Mouse (Mus musculus): Measurements from ENCODE around the gene Arl3. TPM values are rescaled to one million over a fixed set of nuclear protein-coding genes. Genes with fewer than 3 reads are reported as not detected.

Arl3 gene
- polyA plus RNA-seq, 1 experiment from 2014 or later: 72.5 TPM

DNA sequence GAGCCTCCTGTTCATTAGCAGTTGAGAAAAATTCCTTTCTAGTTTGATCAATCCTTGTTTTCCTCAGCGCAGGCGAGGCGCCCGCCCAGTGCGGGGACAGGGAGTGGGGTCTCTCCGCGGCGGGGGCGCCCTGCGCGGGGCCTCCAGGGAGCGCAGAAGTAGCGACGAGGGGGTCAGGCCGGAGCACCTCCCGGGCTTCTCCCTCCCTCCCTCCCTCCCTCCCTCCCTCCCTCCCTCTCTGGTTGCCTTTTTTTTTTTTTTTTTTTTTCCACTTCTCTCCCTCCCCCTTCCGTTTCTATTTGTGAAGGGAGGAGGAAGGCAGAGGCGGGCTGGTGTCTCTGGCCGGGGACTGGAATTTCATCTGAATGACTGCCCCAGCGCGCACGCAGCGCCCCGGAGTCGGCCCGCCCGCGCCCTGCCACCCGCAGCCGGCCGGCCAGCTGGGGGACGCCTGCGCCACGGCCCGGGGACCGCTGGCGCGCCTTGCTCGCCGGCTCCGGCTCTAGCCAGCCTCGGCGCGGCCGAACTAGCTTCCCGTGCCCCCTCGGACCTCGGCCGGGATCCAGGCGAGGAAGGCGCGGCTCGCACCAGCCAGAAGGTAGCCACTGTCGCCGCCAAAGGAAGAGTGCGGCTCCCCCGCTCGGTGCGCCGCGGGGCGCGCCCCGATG, 71.5 kb downstream of the Arl3 start, which contains the start of gene Trim8:
TSS of gene Trim8 (plus strand) at position 302 of the 668 bp plus-strand sequence.
- Histone ChIP-seq H3K4me3 (ENCODE audit: control insufficient read depth in 1 of 2, insufficient read depth in 1 of 2, low read depth in 1 of 2, low read length in 2 of 2) (peak within 1 kb of the TSS; percentile 83 to 97), H3K27me3 (ENCODE audit: control insufficient read depth, insufficient read depth, low read length) (no peaks in the 10 kb centered on the region), H3K4me1 (ENCODE audit: control insufficient read depth in 2 of 2, insufficient read depth in 2 of 2, low read length in 2 of 2) (peaks cover 16 to 22% of the 10 kb centered on the region in 2 experiments), H3K9ac (ENCODE audit: low read length) (peak within 1 kb of the TSS; percentile 98), H3K9me3 (ENCODE audit: control insufficient read depth, low read length) (no peaks in the 10 kb centered on the region), H3K36me3 (ENCODE audit: control insufficient read depth, insufficient read depth, low read length) (peaks cover 20% of the 10 kb centered on the region), H3K27ac (replicated peaks in 1 of 2; ENCODE audit: control insufficient read depth in 1 of 2, insufficient read depth in 1 of 2, low read depth in 2 of 2, low read length in 2 of 2) (peak within 1 kb of the TSS; percentile 100), H3K4me2 (ENCODE audit: low read length) (peak within 1 kb of the TSS; percentile 92)
- WGBS: under 1% methylated on average over 46 of the region's 64 CpGs
- ATAC-seq (ENCODE audit: insufficient number of reproducible peaks, insufficient read depth, low FRiP score, low read depth): peak; percentile 28

DNA sequence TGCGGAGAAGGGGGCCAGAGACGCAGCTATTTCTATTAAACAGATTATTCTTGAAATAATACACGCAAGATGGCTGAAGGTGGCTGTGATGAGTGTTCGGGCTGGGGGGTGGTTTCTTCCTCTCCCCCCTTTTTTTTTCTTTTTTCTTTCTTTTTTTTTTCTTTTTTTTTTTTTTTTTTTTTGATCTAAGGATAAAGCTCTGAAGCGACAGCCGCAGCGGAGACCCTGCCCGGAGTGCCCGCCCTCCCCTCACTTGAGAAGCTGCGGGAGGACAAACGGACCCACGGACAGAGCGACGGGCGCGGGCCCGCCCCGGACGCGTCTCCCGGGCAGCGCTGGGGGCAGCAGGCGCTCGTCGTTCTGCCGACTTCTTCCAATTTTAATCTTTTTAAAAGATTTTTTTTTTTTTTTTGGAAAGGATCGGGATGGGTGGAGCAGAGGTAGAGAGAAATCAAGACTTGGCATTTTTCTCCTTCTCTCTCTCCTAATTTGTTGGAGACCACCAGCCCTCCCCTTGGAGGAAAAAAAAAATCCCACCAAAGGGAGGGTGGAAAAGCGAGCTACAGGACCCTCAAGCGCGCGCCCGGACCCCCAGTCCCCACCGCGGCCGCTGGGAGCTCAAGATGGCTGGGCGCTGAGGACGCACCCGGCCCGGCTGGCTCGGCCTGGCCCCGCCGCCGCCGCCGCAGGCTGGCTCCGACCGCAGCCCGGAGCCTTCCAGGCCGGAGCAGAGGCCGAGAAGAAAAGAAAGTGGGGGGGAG, 72.2 kb downstream of the Arl3 start:
- Histone ChIP-seq H3K4me2 (ENCODE audit: low read length) (peak overlapping the region; percentile 92), H3K4me3 (ENCODE audit: control insufficient read depth in 1 of 2, insufficient read depth in 1 of 2, low read depth in 1 of 2, low read length in 2 of 2) (peak overlapping the region; percentile 83 to 97), H3K27ac (replicated peaks in 1 of 2; ENCODE audit: control insufficient read depth in 1 of 2, insufficient read depth in 1 of 2, low read depth in 2 of 2, low read length in 2 of 2) (peak overlapping the region; percentile 100), H3K27me3 (ENCODE audit: control insufficient read depth, insufficient read depth, low read length) (no peaks in the 10 kb centered on the region), H3K9me3 (ENCODE audit: control insufficient read depth, low read length) (no peaks in the 10 kb centered on the region), H3K9ac (ENCODE audit: low read length) (peak overlapping the region; percentile 98), H3K4me1 (ENCODE audit: control insufficient read depth in 2 of 2, insufficient read depth in 2 of 2, low read length in 2 of 2) (peaks cover 11 to 14% of the 10 kb centered on the region in 2 experiments), H3K36me3 (ENCODE audit: control insufficient read depth, insufficient read depth, low read length) (peaks cover 12% of the 10 kb centered on the region)
- under 1% methylated on average over 46 of the region's 50 CpGs for WGBS
- ATAC-seq (ENCODE audit: insufficient number of reproducible peaks, insufficient read depth, low FRiP score, low read depth): peak; percentile 4

DNA sequence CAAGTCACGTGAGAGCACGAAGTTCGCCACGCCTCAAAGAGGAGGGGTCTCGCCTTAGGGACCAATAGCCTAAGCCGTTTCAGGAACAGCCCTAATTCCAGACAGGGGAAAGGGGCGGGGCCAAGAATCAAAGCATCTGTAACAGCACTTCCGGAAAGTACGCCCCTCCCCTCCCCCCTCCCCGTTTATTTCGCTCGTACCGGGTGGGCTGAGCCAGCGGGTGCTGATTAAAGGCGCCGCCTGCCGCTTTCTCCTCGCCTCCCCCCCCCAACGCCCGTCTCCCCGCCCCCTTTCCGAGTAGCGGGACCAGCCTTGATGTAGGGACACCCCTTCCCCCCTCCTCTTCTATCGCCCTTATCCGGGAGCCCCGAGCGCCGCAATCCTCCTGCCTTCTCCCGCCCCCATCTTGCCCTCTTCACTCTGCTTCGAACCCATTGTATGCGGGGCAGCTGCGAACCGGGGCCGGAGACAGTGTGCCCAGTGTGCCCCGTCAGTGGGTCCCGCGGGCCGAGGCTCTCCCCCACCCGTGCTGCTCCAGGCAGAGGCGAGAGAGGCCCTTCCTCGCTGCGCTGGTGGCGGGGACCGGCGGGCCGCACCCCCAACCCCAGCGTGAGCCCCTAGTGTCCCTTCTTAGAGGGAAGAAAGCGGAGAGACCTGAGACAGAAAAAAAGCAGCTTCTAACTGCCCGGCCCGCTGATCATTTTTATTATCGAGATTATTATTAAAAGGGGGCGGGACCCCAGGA, 73.0 kb downstream of the Arl3 start:
- Histone ChIP-seq H3K4me1 (ENCODE audit: control insufficient read depth in 2 of 2, insufficient read depth in 2 of 2, low read length in 2 of 2) (peaks cover 3 to 7% of the 10 kb centered on the region in 2 experiments), H3K9ac (ENCODE audit: low read length) (peak overlapping the region; percentile 98), H3K36me3 (ENCODE audit: control insufficient read depth, insufficient read depth, low read length) (peaks cover 4% of the 10 kb centered on the region), H3K27me3 (ENCODE audit: control insufficient read depth, insufficient read depth, low read length) (no peaks in the 10 kb centered on the region), H3K27ac (replicated peaks in 1 of 2; ENCODE audit: control insufficient read depth in 1 of 2, insufficient read depth in 1 of 2, low read depth in 2 of 2, low read length in 2 of 2) (peak overlapping the region; percentile 100), H3K4me3 (ENCODE audit: control insufficient read depth in 1 of 2, insufficient read depth in 1 of 2, low read depth in 1 of 2, low read length in 2 of 2) (peak overlapping the region; percentile 83 to 97), H3K4me2 (ENCODE audit: low read length) (peak overlapping the region; percentile 92), H3K9me3 (ENCODE audit: control insufficient read depth, low read length) (no peaks in the 10 kb centered on the region)
- peak; percentile 83 for ATAC-seq (ENCODE audit: insufficient number of reproducible peaks, insufficient read depth, low FRiP score, low read depth)
- under 1% methylated on average over 43 of the region's 52 CpGs for WGBS

DNA sequence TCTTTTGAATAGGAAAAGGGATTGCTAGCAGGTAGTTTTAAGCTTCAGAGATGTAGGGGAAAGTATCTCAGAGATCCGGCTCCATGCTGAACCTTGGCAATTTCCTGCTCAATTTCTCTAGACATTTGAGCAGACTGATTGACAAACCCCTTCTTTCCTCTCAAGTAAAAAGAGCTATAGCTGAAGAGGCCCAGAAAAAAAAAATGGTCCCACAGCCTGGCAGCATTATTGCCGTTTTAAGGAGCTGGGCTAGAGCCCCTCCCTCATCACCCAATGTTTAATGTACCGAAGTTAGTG, 73.5 kb downstream of the Arl3 start:
- H3K4me2 ChIP-seq (ENCODE audit: low read length): peak overlapping the region; percentile 92
- H3K4me1 ChIP-seq (ENCODE audit: control insufficient read depth in 2 of 2, insufficient read depth in 2 of 2, low read length in 2 of 2): peaks cover 0 to 2% of the 10 kb centered on the region in 2 experiments; a peak in 3 of 4 replicates
- no peak for ATAC-seq (ENCODE audit: insufficient number of reproducible peaks, insufficient read depth, low FRiP score, low read depth)
- peak overlapping the region; percentile 71 to 80 for H3K27ac ChIP-seq (replicated peaks in 1 of 2; ENCODE audit: control insufficient read depth in 1 of 2, insufficient read depth in 1 of 2, low read depth in 2 of 2, low read length in 2 of 2)
- no peaks in the 10 kb centered on the region for H3K9me3 ChIP-seq (ENCODE audit: control insufficient read depth, low read length)
- peak overlapping the region in 1 of 2 experiments; percentile 26; a peak in 3 of 4 replicates for H3K4me3 ChIP-seq (ENCODE audit: control insufficient read depth in 1 of 2, insufficient read depth in 1 of 2, low read depth in 1 of 2, low read length in 2 of 2)
- 5% methylated on average over 3 of the region's 3 CpGs for WGBS
- no peaks in the 10 kb centered on the region for H3K36me3 ChIP-seq (ENCODE audit: control insufficient read depth, insufficient read depth, low read length)
- H3K9ac ChIP-seq (ENCODE audit: low read length): peak overlapping the region; percentile 65
- H3K27me3 ChIP-seq (ENCODE audit: control insufficient read depth, insufficient read depth, low read length): no peaks in the 10 kb centered on the region

DNA sequence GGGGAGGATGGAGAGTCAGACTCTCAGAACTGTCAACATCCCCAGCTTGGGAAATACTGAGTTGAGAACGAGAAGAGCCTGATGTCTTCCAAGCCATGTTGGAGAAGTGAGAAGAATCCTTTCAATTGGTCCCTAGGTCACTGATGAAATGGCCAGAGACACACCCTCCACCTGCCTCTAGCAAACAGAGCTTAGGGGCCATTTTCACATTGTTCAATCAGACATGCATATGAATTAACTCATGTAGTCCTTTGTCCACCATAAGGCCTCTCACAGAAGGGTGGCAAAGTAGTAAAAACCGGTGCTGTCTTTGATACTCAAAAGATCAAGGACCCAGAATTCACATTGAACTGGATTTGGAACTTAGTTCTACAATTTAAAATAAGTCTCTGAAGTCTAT, 75.8 kb downstream of the Arl3 start:
- WGBS: 43% methylated on average over 2 of the region's 2 CpGs
- ATAC-seq (ENCODE audit: insufficient number of reproducible peaks, insufficient read depth, low FRiP score, low read depth): no peak

DNA sequence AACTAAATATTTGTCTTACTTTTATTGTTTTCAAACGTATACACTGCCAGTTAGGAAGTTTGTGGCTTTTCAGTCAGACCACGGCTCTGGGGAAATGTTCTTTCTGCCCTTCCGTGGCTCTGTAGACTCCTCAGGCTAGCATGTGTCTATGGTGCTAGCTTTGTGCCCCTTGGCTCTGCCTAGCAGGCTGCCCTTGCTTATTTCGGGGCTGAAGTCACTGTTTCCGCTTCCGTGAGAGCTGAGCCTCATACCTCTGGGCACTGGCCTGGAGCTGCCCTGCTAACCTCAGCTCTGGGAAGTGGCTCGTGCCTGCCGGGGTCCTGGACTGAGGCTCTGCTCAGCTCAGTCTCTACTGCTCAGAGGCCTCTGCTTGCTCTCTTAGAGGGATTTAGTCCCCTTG, 77.9 kb downstream of the Arl3 start:
- Histone ChIP-seq H3K27ac (replicated peaks in 1 of 2; ENCODE audit: control insufficient read depth in 1 of 2, insufficient read depth in 1 of 2, low read depth in 2 of 2, low read length in 2 of 2) (no peak overlapping the region), H3K4me1 (ENCODE audit: control insufficient read depth in 2 of 2, insufficient read depth in 2 of 2, low read length in 2 of 2) (peaks cover 6 to 7% of the 10 kb centered on the region in 2 experiments; a peak in 3 of 4 replicates), H3K27me3 (ENCODE audit: control insufficient read depth, insufficient read depth, low read length) (no peaks in the 10 kb centered on the region), H3K4me3 (ENCODE audit: control insufficient read depth in 1 of 2, insufficient read depth in 1 of 2, low read depth in 1 of 2, low read length in 2 of 2) (no peak overlapping the region), H3K9ac (ENCODE audit: low read length) (no peak overlapping the region), H3K9me3 (ENCODE audit: control insufficient read depth, low read length) (no peaks in the 10 kb centered on the region), H3K36me3 (ENCODE audit: control insufficient read depth, insufficient read depth, low read length) (no peaks in the 10 kb centered on the region), H3K4me2 (ENCODE audit: low read length) (no peak overlapping the region)
- no peak for ATAC-seq (ENCODE audit: insufficient number of reproducible peaks, insufficient read depth, low FRiP score, low read depth)
- 81% methylated on average over 8 of the region's 8 CpGs for WGBS

More for the DNA sequence above, 75.8 kb downstream of the Arl3 start:
- Histone ChIP-seq H3K9me3 (ENCODE audit: control insufficient read depth, low read length) (no peaks in the 10 kb centered on the region), H3K27ac (replicated peaks in 1 of 2; ENCODE audit: control insufficient read depth in 1 of 2, insufficient read depth in 1 of 2, low read depth in 2 of 2, low read length in 2 of 2) (no peak overlapping the region), H3K4me2 (ENCODE audit: low read length) (no peak overlapping the region), H3K27me3 (ENCODE audit: control insufficient read depth, insufficient read depth, low read length) (no peaks in the 10 kb centered on the region), H3K4me3 (ENCODE audit: control insufficient read depth in 1 of 2, insufficient read depth in 1 of 2, low read depth in 1 of 2, low read length in 2 of 2) (no peak overlapping the region), H3K36me3 (ENCODE audit: control insufficient read depth, insufficient read depth, low read length) (no peaks in the 10 kb centered on the region), H3K4me1 (ENCODE audit: control insufficient read depth in 2 of 2, insufficient read depth in 2 of 2, low read length in 2 of 2) (no peaks in the 10 kb centered on the region), H3K9ac (ENCODE audit: low read length) (no peak overlapping the region)

DNA sequence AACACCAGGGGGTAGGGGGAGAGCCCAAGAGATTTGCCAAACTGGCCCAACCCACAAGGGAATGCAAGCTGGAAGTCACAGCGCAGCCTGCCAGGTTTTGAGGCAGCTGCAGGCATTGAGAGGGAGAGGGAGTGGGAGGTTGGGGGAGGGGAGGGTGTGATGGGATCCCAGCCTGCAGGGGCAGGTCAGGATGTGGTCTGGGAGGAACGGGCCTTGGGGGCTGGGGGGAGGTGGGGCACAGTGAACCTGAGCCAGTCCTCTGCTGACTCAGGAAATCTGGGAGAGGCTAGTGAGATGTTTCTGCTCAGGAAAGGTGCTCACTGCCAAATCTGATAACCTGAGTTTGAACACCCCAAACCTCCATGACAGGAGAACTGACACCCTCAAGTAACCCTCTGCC, 82.4 kb downstream of the Arl3 start:
- Histone ChIP-seq H3K9me3 (ENCODE audit: control insufficient read depth, low read length) (no peaks in the 10 kb centered on the region), H3K27ac (replicated peaks in 1 of 2; ENCODE audit: control insufficient read depth in 1 of 2, insufficient read depth in 1 of 2, low read depth in 2 of 2, low read length in 2 of 2) (no peak overlapping the region), H3K4me2 (ENCODE audit: low read length) (no peak overlapping the region), H3K27me3 (ENCODE audit: control insufficient read depth, insufficient read depth, low read length) (no peaks in the 10 kb centered on the region), H3K4me1 (ENCODE audit: control insufficient read depth in 2 of 2, insufficient read depth in 2 of 2, low read length in 2 of 2) (peaks cover 32 to 39% of the 10 kb centered on the region in 2 experiments), H3K4me3 (ENCODE audit: control insufficient read depth in 1 of 2, insufficient read depth in 1 of 2, low read depth in 1 of 2, low read length in 2 of 2) (no peak overlapping the region), H3K9ac (ENCODE audit: low read length) (no peak overlapping the region; the same call in 1 of the 2 replicates), H3K36me3 (ENCODE audit: control insufficient read depth, insufficient read depth, low read length) (peaks cover 8% of the 10 kb centered on the region)
- WGBS: 9% methylated on average over 2 of the region's 2 CpGs
- peak; percentile 27; the same call in 1 of the 2 replicates for ATAC-seq (ENCODE audit: insufficient number of reproducible peaks, insufficient read depth, low FRiP score, low read depth)

All from heart, embryonic 14.5 days (tissue).